8 mouse cellular contexts compared by ENCODE assay signal in the genomic region with DNA sequence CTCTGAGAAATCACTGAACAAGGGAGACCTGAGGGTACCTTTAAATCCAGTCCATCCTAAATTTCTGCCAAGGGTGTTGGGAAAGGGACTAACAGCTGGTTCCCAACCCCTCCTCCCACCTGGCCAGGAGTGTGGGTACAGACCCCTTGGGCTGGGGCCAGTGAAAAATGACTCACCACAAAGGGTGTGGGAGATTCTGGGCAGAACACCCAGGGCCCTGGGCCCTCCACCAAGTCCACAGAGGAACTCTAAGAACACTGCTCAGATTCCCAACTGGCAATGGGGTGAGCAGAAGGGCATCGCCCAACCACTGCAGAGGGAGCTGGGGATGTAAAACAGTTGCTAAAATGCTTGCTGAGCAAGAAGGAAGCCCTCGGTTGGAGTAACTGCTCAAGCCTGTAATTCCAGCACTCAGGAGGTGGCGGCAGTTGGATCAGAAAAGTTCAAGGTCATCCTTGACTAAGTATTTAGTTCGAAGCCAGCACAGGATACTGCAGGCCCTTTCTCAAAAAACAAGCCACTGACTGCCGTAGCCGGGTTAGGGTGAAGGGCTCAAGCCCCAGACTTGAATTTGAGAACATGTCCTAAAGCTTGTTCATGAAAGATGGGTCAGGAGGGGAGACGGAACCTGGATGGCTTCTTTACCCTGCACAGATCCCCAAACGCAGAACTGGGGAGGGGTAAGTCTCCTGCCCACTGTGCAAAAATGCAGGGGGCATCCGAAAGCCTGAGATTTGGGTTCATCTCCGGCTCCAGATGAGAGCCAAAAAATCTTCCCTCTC. TPM values are rescaled to one million over a fixed set of nuclear protein-coding genes. Genes with fewer than 3 reads are reported as not detected.
DNase-seq lines count a peak whose midpoint lies in the region; ATAC-seq and TF ChIP-seq lines count a peak whose summit lies in the region.

No protein-coding gene starts in this region.

- H3K27me3 ChIP-seq in kidney, embryonic 14.5 days (ENCODE audit: control insufficient read depth, insufficient read depth, low read length), result no peaks in the 10 kb centered on the region
- peaks cover 3% of the 10 kb centered on the region; the same call in 1 of the 2 replicates for H3K27me3 ChIP-seq in ES-Bruce4 (ENCODE audit: control insufficient read depth, insufficient read depth, low read length, poor library complexity, severe bottlenecking)
- no peaks in the 10 kb centered on the region for H3K27me3 ChIP-seq in embryonic facial prominence, embryonic 12.5 days
- H3K27me3 ChIP-seq in heart, embryonic 15.5 days, result no peaks in the 10 kb centered on the region
- no peaks in the 10 kb centered on the region for H3K27me3 ChIP-seq in liver, embryonic 16.5 days (ENCODE audit: control insufficient read depth, insufficient read depth, low read depth, low read length)

- peaks cover 42% of the 10 kb centered on the region for H3K4me1 ChIP-seq in kidney, embryonic 14.5 days (ENCODE audit: control insufficient read depth, insufficient read depth, low read length)
- H3K4me1 ChIP-seq in ES-Bruce4 (ENCODE audit: control insufficient read depth, insufficient read depth, low read length), result peaks cover 8% of the 10 kb centered on the region
- H3K4me1 ChIP-seq in embryonic facial prominence, embryonic 12.5 days, result peaks cover 53% of the 10 kb centered on the region
- H3K4me1 ChIP-seq in heart, embryonic 15.5 days (replicated peaks), result peaks cover 67% of the 10 kb centered on the region
- peaks cover 73% of the 10 kb centered on the region for H3K4me1 ChIP-seq in liver, embryonic 16.5 days (ENCODE audit: control insufficient read depth, low read depth, low read length)

- H3K36me3 ChIP-seq in kidney, embryonic 14.5 days (ENCODE audit: control insufficient read depth, insufficient read depth, low read length), result no peaks in the 10 kb centered on the region
- no peaks in the 10 kb centered on the region for H3K36me3 ChIP-seq in ES-Bruce4 (ENCODE audit: control insufficient read depth, insufficient read depth, low read length, poor library complexity, severe bottlenecking)
- H3K36me3 ChIP-seq in embryonic facial prominence, embryonic 12.5 days, result no peaks in the 10 kb centered on the region
- no peaks in the 10 kb centered on the region for H3K36me3 ChIP-seq in heart, embryonic 15.5 days
- no peaks in the 10 kb centered on the region for H3K36me3 ChIP-seq in liver, embryonic 16.5 days (ENCODE audit: control insufficient read depth, insufficient read depth)

- no peak for ATAC-seq in kidney, embryonic 14.5 days (ENCODE audit: low FRiP score, low TSS enrichment)
- no peak for ATAC-seq in embryonic facial prominence, embryonic 12.5 days (ENCODE audit: insufficient number of reproducible peaks, insufficient read depth, low FRiP score, low TSS enrichment)
- ATAC-seq in heart, embryonic 15.5 days (replicated peaks; ENCODE audit: insufficient number of reproducible peaks, insufficient read depth, low FRiP score, low read depth), result no peak
- no peak for ATAC-seq in liver, embryonic 16.5 days (ENCODE audit: low read depth)

- peak overlapping the region; percentile 94 for H3K4me3 ChIP-seq in kidney, embryonic 14.5 days (ENCODE audit: low read length)
- H3K4me3 ChIP-seq in ES-Bruce4 (ENCODE audit: low read depth, low read length), result peak overlapping the region; percentile 98
- peak overlapping the region; percentile 82 for H3K4me3 ChIP-seq in embryonic facial prominence, embryonic 12.5 days
- peak overlapping the region; percentile 73 for H3K4me3 ChIP-seq in heart, embryonic 15.5 days
- peak overlapping the region; percentile 84 for H3K4me3 ChIP-seq in liver, embryonic 16.5 days (ENCODE audit: low read depth, low read length)

- peak overlapping the region; percentile 99 for H3K4me2 ChIP-seq in kidney, embryonic 14.5 days (replicated peaks; ENCODE audit: low read depth, low read length)
- peak overlapping the region; percentile 98 for H3K4me2 ChIP-seq in embryonic facial prominence, embryonic 12.5 days (replicated peaks)
- H3K4me2 ChIP-seq in heart, embryonic 15.5 days, result peak overlapping the region; percentile 98
- peak overlapping the region; percentile 97 for H3K4me2 ChIP-seq in liver, embryonic 16.5 days (ENCODE audit: low read depth, low read length)

- no peak for DNase-seq in kidney, postnatal 10 days
- DNase-seq in thymus, postnatal 25 days, result peak; percentile 47
- DNase-seq in left cerebral cortex, adult 11 months (ENCODE audit: low spot score), result no peak

- WGBS in kidney, embryonic 14.5 days, result 15% methylated on average over 10 of the region's 10 CpGs
- WGBS in embryonic facial prominence, embryonic 12.5 days, result 15% methylated on average over 10 of the region's 10 CpGs
- 16% methylated on average over 10 of the region's 10 CpGs for WGBS in heart, embryonic 15.5 days
- WGBS in liver, embryonic 16.5 days (ENCODE audit: insufficient replicate concordance), result 35% methylated on average over 10 of the region's 10 CpGs

- no peak for TF ChIP-seq EP300 in ES-Bruce4 (IDR thresholded peaks at IDR 0.05; ENCODE audit: insufficient read depth, low read depth, low read length)

- no peaks in the 10 kb centered on the region for H3K9me3 ChIP-seq in kidney, embryonic 14.5 days (ENCODE audit: control insufficient read depth, low read length)
- H3K9me3 ChIP-seq in ES-Bruce4 (replicated peaks; ENCODE audit: control insufficient read depth, insufficient read depth, low read length, poor library complexity, severe bottlenecking), result no peaks in the 10 kb centered on the region
- no peaks in the 10 kb centered on the region for H3K9me3 ChIP-seq in embryonic facial prominence, embryonic 12.5 days
- no peaks in the 10 kb centered on the region for H3K9me3 ChIP-seq in heart, embryonic 15.5 days (replicated peaks)
- no peaks in the 10 kb centered on the region for H3K9me3 ChIP-seq in liver, embryonic 16.5 days (replicated peaks; ENCODE audit: control insufficient read depth, low read length)

- no peak for TF ChIP-seq CTCF in ES-Bruce4 (IDR thresholded peaks at IDR 0.05; ENCODE audit: low read depth, low read length)

- TF ChIP-seq POLR2A in ES-Bruce4 (IDR thresholded peaks at IDR 0.05; ENCODE audit: insufficient read depth, low read length), result no peak

- peak overlapping the region; percentile 59; the same call in 1 of the 2 replicates for H3K9ac ChIP-seq in kidney, embryonic 14.5 days (ENCODE audit: low read depth, low read length)
- H3K9ac ChIP-seq in ES-Bruce4 (ENCODE audit: low read depth, poor library complexity, severe bottlenecking), result peak overlapping the region; percentile 91
- peak overlapping the region; percentile 46 for H3K9ac ChIP-seq in embryonic facial prominence, embryonic 12.5 days
- peak overlapping the region; percentile 64 for H3K9ac ChIP-seq in heart, embryonic 15.5 days
- H3K9ac ChIP-seq in liver, embryonic 16.5 days (ENCODE audit: low read depth, low read length), result peak overlapping the region; percentile 87

- H3K27ac ChIP-seq in kidney, embryonic 14.5 days (ENCODE audit: low read depth, low read length), result peak overlapping the region; percentile 89
- peak overlapping the region; percentile 80 for H3K27ac ChIP-seq in ES-Bruce4 (ENCODE audit: insufficient read depth, low read length)
- H3K27ac ChIP-seq in embryonic facial prominence, embryonic 12.5 days, result peak overlapping the region; percentile 92
- H3K27ac ChIP-seq in heart, embryonic 15.5 days, result peak overlapping the region; percentile 92
- peak overlapping the region; percentile 66 for H3K27ac ChIP-seq in liver, embryonic 16.5 days (ENCODE audit: low read length)

RNA-seq across cellular contexts. Expression of a gene that starts 1.9 kb away (rescaled TPM):
- 12.0 and 14.6 TPM in 2 replicates for polyA plus RNA-seq in kidney, embryonic 14.5 days (2014; fragmentation: Nextera tagmentation; extraction: Ambion mirVana)
- polyA plus RNA-seq in ES-Bruce4 (2011; ENCODE audit: insufficient read depth, insufficient read length, low read depth, missing spikeins), result 20.3 and 21.0 TPM in 2 replicates
- 14.4 TPM in 2 replicates for polyA plus RNA-seq in embryonic facial prominence, embryonic 12.5 days (2016; fragmentation: Nextera tagmentation; extraction: Ambion mirVana)
- polyA plus RNA-seq in heart, embryonic 15.5 days (2015; fragmentation: Nextera tagmentation; extraction: Ambion mirVana), result 5.0 and 6.6 TPM in 2 replicates
- 7.1 and 7.6 TPM in 2 replicates for polyA plus RNA-seq in liver, embryonic 16.5 days (2015; fragmentation: Nextera tagmentation; extraction: Ambion mirVana)

RNA-seq across cellular contexts. Expression of a gene that starts 12.8 kb away (rescaled TPM):
- polyA plus RNA-seq in kidney, embryonic 14.5 days (2014; fragmentation: Nextera tagmentation; extraction: Ambion mirVana), result 0.24 TPM in 1 of 2 replicates, not detected in the other
- polyA plus RNA-seq in ES-Bruce4 (2011; ENCODE audit: insufficient read depth, insufficient read length, low read depth, missing spikeins), result not detected in 2 replicates
- polyA plus RNA-seq in embryonic facial prominence, embryonic 12.5 days (2016; fragmentation: Nextera tagmentation; extraction: Ambion mirVana), result 1.5 and 1.8 TPM in 2 replicates
- 22.1 and 24.7 TPM in 2 replicates for polyA plus RNA-seq in heart, embryonic 15.5 days (2015; fragmentation: Nextera tagmentation; extraction: Ambion mirVana)
- polyA plus RNA-seq in liver, embryonic 16.5 days (2015; fragmentation: Nextera tagmentation; extraction: Ambion mirVana), result 0.86 and 0.96 TPM in 2 replicates

RNA-seq across cellular contexts. Expression of a gene that starts 20.7 kb away (rescaled TPM):
- polyA plus RNA-seq in kidney, embryonic 14.5 days (2014; fragmentation: Nextera tagmentation; extraction: Ambion mirVana), result 14.7 and 18.3 TPM in 2 replicates
- polyA plus RNA-seq in ES-Bruce4 (2011; ENCODE audit: insufficient read depth, insufficient read length, low read depth, missing spikeins), result 0.30 and 0.79 TPM in 2 replicates
- polyA plus RNA-seq in embryonic facial prominence, embryonic 12.5 days (2016; fragmentation: Nextera tagmentation; extraction: Ambion mirVana), result 50.3 and 50.9 TPM in 2 replicates
- polyA plus RNA-seq in heart, embryonic 15.5 days (2015; fragmentation: Nextera tagmentation; extraction: Ambion mirVana), result 8.0 and 13.2 TPM in 2 replicates
- 27.2 and 34.7 TPM in 2 replicates for polyA plus RNA-seq in liver, embryonic 16.5 days (2015; fragmentation: Nextera tagmentation; extraction: Ambion mirVana)

RNA-seq across cellular contexts. Expression of a gene that starts 21.6 kb away (rescaled TPM):
- polyA plus RNA-seq in kidney, embryonic 14.5 days (2014; fragmentation: Nextera tagmentation; extraction: Ambion mirVana), result not detected in 2 replicates
- not detected in 2 replicates for polyA plus RNA-seq in ES-Bruce4 (2011; ENCODE audit: insufficient read depth, insufficient read length, low read depth, missing spikeins)
- not detected in 2 replicates for polyA plus RNA-seq in embryonic facial prominence, embryonic 12.5 days (2016; fragmentation: Nextera tagmentation; extraction: Ambion mirVana)
- polyA plus RNA-seq in heart, embryonic 15.5 days (2015; fragmentation: Nextera tagmentation; extraction: Ambion mirVana), result 0.15 and 0.22 TPM in 2 replicates
- not detected in 2 replicates for polyA plus RNA-seq in liver, embryonic 16.5 days (2015; fragmentation: Nextera tagmentation; extraction: Ambion mirVana)

RNA-seq across cellular contexts. Expression of a gene that starts 52.2 kb away (rescaled TPM):
- polyA plus RNA-seq in kidney, embryonic 14.5 days (2014; fragmentation: Nextera tagmentation; extraction: Ambion mirVana), result 30.0 and 46.5 TPM in 2 replicates
- 9.4 and 9.5 TPM in 2 replicates for polyA plus RNA-seq in ES-Bruce4 (2011; ENCODE audit: insufficient read depth, insufficient read length, low read depth, missing spikeins)
- 27.5 and 30.4 TPM in 2 replicates for polyA plus RNA-seq in embryonic facial prominence, embryonic 12.5 days (2016; fragmentation: Nextera tagmentation; extraction: Ambion mirVana)
- polyA plus RNA-seq in heart, embryonic 15.5 days (2015; fragmentation: Nextera tagmentation; extraction: Ambion mirVana), result 114 and 117 TPM in 2 replicates
- polyA plus RNA-seq in liver, embryonic 16.5 days (2015; fragmentation: Nextera tagmentation; extraction: Ambion mirVana), result 10.7 and 13.9 TPM in 2 replicates
